Mouse (Mus musculus) forebrain, embryonic 12.5 days (tissue): ENCODE data around the gene Spef2. TPM values are rescaled to one million over a fixed set of nuclear protein-coding genes. Genes with fewer than 3 reads are reported as not detected.
"Not testable (repeated sequence)": the region's sequence is repeated elsewhere in the genome, so short reads cannot be mapped to it uniquely, and the experiment has no call there.

ENCODE experiments used
- ATAC-seq: fragments of 200-750 bp; cut with Nextera tagmentation; 2 replicates; pipeline ENCODE4 v1.8.0; 2017; ENCODE audit warnings: moderate TSS enrichment; ENCODE audit not compliant: low FRiP score
- H3K27ac ChIP-seq: fragments of 300-500 bp; sonication (generic); 2 replicates; pipeline ENCODE4 v1.5.1; 2016; ENCODE audit warnings: mild to moderate bottlenecking
- H3K27me3 ChIP-seq: fragments of 300-500 bp; sonication (generic); 2 replicates; pipeline ENCODE4 v1.6.1; 2016; ENCODE audit warnings: mild to moderate bottlenecking
- H3K36me3 ChIP-seq: fragments of 300-500 bp; sonication (generic); replicated peaks from 2 replicates; pipeline ENCODE4 v1.6.1; 2016; ENCODE audit warnings: mild to moderate bottlenecking
- H3K4me1 ChIP-seq: fragments of 300-500 bp; sonication (generic); 2 replicates; pipeline ENCODE4 v1.6.1; 2016
- H3K4me2 ChIP-seq: fragments of 300-500 bp; sonication (generic); 2 replicates; pipeline ENCODE4 v1.6.1; 2016; ENCODE audit warnings: mild to moderate bottlenecking, moderate library complexity
- H3K4me3 ChIP-seq: fragments of 300-500 bp; sonication (generic); replicated peaks from 2 replicates; pipeline ENCODE4 v1.5.1; 2016; ENCODE audit warnings: mild to moderate bottlenecking
- H3K9ac ChIP-seq: fragments of 300-500 bp; sonication (generic); 2 replicates; pipeline ENCODE4 v1.6.1; 2016; ENCODE audit warnings: mild to moderate bottlenecking
- H3K9me3 ChIP-seq: fragments of 300-500 bp; sonication (generic); 2 replicates; pipeline ENCODE4 v1.6.1; 2016
- WGBS: fragments of 180-500 bp; shearing (Covaris S2); methylation state at CpG from one replicate; pipeline ENCODE4 v1.1.7; 2016; 5-methylcytosine and 5-hydroxymethylcytosine counted together
- polyA plus RNA-seq: library from polyadenylated mRNA; unstranded; fragments of >200 nt; fragmentation: Nextera tagmentation; extraction: Ambion mirVana; gene quantifications from 2 replicates; pipeline ENCODE4 v1.2.1, GENCODE M21; 2016

Spef2 gene
- 0.76 and 1.2 TPM in 2 replicates for polyA plus RNA-seq

GRCm38 (mm10) chr15:9748359-9749102, at the start of gene Spef2:
Spef2 (minus strand) TSS chr15:9748868.
- peak; percentile 95 for ATAC-seq
- Histone ChIP-seq H3K36me3 (no peaks in the 10 kb centered on the region), H3K9ac (no peak within 1 kb of the TSS), H3K27me3 (no peaks in the 10 kb centered on the region), H3K27ac (no peak within 1 kb of the TSS), H3K4me2 (peak within 1 kb of the TSS; percentile 45), H3K4me3 (peak within 1 kb of the TSS; percentile 27), H3K9me3 (no peaks in the 10 kb centered on the region), H3K4me1 (no peaks in the 10 kb centered on the region)
- 31% methylated on average over 16 of the region's 16 CpGs for WGBS

DNA sequence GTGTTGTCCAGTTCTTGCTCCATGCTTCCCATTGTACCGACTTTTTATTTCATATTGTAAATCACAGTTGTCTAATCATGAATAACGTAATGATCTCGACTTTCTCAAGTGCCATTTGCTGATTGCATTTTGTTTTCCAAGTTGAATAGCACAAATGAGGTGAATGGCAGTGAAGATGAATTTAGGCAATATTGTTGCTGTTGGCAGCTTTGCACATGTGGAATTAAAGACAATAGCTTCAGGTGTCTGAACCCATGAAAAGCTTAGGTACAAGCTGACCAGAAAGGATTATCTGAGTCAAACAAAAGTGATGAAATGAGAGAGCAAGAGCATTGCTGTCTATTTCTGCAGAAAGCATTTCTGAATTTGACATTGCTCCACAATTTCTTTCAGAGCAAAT, 45.5 kb upstream of the Spef2 start:
- H3K9ac ChIP-seq, result no peak overlapping the region
- H3K4me1 ChIP-seq, result no peaks in the 10 kb centered on the region
- ATAC-seq, result no peak
- 90% methylated on average over 3 of the region's 3 CpGs for WGBS
- no peaks in the 10 kb centered on the region for H3K9me3 ChIP-seq
- H3K36me3 ChIP-seq, result no peaks in the 10 kb centered on the region
- no peak overlapping the region for H3K4me2 ChIP-seq
- no peak overlapping the region for H3K27ac ChIP-seq
- no peak overlapping the region for H3K4me3 ChIP-seq
- H3K27me3 ChIP-seq, result no peaks in the 10 kb centered on the region

- Histone ChIP-seq H3K4me3 (no peak overlapping the region), H3K4me2 (no peak overlapping the region), H3K27me3 (no peaks in the 10 kb centered on the region), H3K27ac (no peak overlapping the region), H3K9ac (no peak overlapping the region), H3K4me1 (no peaks in the 10 kb centered on the region), H3K9me3 (no peaks in the 10 kb centered on the region), H3K36me3 (no peaks in the 10 kb centered on the region)
- ATAC-seq, result no peak
- 66% methylated on average over 3 of the region's 3 CpGs for WGBS
Measured at GRCm38 (mm10) chr15:9788245-9789030, 39.8 kb upstream of the Spef2 start.

DNA sequence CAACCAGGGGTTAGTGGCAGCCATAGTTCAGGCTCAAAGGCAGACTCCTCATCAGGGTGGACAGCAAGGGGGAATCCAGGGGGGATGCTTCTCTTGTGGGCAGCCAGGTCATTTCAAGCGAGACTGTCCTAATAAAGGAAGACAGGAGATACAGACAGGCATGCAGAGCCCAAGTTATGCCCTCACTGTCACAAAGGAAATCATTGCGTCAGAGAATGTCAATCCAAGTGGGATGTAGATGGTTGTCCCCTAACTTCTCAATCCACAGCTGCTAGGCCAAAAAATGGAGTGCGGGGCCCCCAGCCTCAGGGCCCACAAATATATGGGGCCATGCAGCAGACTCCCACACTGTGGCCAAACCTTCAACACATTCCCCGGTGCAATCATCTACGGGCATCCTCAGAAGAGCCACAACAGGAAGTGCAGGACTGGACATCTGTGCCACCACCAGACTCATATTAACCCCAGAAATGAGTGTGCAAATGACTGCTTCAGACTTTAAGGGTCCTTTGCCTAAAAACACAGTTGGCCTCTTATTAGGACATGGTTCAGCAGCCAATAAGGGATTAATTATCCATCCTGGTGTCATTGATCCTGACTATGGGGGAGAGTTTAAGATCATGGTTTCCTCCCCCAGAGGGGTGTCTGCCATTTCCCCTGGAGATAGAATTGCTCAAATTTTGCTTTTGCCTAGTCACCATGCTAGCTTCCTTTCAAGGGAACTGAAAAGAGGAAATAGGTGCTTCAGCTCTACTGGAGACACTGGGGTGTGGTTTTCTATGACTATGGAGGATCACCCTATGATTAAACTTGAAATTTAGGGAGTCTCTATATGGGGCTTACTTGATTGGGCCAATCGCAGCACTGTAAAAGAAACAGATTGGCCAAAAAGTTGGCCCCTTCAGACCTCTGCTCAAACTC, 25.8 kb upstream of the Spef2 start:
- not testable (repeated sequence) for H3K27me3 ChIP-seq, H3K4me3 ChIP-seq, H3K4me1 ChIP-seq, H3K9me3 ChIP-seq, ATAC-seq, H3K36me3 ChIP-seq, H3K9ac ChIP-seq, H3K4me2 ChIP-seq, H3K27ac ChIP-seq
- WGBS, result 95% methylated on average over 6 of the region's 6 CpGs

DNA sequence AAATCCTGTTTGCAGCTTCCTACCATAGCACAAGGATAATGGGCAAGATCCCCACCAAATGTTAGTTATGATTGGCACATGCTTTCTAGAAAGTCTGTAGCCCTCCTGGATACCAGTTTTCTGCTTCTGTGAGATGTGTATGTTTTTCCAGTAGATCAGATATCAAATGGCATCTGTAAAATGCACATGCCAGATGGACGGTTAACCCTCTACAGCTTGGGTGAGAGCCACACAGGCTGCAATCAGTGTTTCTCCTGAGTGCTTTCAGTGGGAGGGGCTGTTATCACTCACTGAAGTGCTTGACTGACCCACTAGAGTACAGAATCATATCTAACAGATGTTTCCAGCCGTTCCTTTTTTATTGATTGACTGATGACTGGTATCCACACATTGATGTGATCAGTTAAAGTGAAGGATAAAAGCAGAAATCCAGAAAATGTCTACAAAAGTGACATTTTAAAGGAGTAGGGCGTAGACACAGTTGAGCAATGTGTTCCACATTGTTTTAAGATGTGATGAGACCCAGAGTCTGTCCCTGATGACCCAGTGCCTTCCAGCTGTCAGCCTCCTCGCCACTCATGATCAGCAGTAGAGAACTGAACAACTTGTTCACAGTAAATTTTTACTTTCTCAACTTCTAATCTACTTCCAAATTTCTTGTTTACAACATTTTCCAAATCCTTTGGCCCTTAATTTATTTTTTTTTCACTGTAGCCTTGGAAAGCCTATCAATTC, 19.7 kb upstream of the Spef2 start:
- Histone ChIP-seq H3K4me1 (no peaks in the 10 kb centered on the region), H3K9ac (no peak overlapping the region), H3K9me3 (no peaks in the 10 kb centered on the region), H3K27ac (no peak overlapping the region), H3K4me2 (no peak overlapping the region), H3K27me3 (no peaks in the 10 kb centered on the region), H3K36me3 (no peaks in the 10 kb centered on the region), H3K4me3 (no peak overlapping the region)
- no peak for ATAC-seq
- 76% methylated on average over 4 of the region's 4 CpGs for WGBS

DNA sequence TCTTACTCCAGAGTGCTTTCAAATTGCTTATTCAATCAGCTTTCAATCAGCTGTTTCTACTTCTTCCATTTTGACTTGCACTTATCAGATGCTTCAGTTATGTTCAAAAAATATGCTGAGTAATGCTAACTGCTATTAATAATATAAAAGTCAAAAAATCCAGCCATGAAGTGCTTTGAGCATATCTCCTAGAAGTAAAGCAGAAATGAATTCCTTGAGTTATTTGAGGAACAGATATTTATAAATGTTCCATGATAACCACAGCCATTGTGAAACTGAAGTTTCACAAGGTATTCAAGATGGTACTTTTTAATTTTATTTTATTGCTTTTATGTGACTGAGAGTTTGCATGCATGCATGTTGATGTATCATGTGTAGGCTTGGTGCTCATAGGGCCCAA, 18.4 kb upstream of the Spef2 start:
- no peak for ATAC-seq
- Histone ChIP-seq H3K9ac (no peak overlapping the region), H3K4me3 (no peak overlapping the region), H3K9me3 (no peaks in the 10 kb centered on the region), H3K27me3 (no peaks in the 10 kb centered on the region), H3K4me2 (no peak overlapping the region), H3K4me1 (no peaks in the 10 kb centered on the region), H3K27ac (no peak overlapping the region), H3K36me3 (no peaks in the 10 kb centered on the region)

GRCm38 (mm10) chr15:9750966-9751365, 2.3 kb upstream of the Spef2 start:
- Histone ChIP-seq H3K4me3 (no peak overlapping the region), H3K9ac (no peak overlapping the region), H3K4me2 (no peak overlapping the region), H3K27me3 (no peaks in the 10 kb centered on the region), H3K27ac (no peak overlapping the region), H3K9me3 (no peaks in the 10 kb centered on the region), H3K36me3 (no peaks in the 10 kb centered on the region), H3K4me1 (no peaks in the 10 kb centered on the region)
- 91% methylated on average over 3 of the region's 3 CpGs for WGBS
- no peak for ATAC-seq

DNA sequence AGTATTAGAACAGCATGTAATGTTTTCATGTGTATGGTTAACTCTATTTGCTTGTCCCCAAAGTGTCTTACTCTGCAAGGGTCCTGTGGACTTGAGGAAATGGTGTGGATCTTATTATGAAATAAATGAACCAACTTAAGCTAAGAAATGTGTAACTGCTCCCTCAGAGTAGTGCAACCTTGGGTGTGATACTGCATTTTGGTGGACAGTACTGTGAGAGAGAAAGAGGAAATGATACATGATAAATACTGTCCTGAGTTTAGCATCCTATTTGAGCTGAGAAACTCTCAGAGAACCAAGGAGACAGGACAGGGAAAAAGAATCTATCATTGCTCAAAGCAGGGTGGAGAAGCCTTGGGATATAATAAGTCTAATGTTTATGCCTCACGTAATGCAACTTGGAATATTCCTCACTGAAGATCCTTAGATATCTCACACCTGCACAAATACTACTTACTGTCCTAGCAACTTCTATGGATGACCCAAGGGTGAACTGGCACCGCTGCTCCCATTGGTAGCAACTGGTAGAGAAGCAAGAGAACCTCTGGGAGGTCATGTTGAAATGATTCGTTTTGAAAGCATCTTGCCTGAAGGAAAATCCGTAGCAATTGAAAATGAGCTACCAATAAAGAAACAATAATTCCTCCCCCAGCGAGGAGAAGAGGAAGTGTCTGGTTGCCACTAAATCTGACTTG, 1.1 kb downstream of the Spef2 start:
- Histone ChIP-seq H3K27me3 (no peaks in the 10 kb centered on the region), H3K9me3 (no peaks in the 10 kb centered on the region), H3K4me1 (no peaks in the 10 kb centered on the region), H3K36me3 (no peaks in the 10 kb centered on the region), H3K4me2 (no peak overlapping the region), H3K27ac (no peak overlapping the region), H3K4me3 (no peak overlapping the region), H3K9ac (no peak overlapping the region)
- no peak for ATAC-seq
- 75% methylated on average over 5 of the region's 5 CpGs for WGBS

DNA sequence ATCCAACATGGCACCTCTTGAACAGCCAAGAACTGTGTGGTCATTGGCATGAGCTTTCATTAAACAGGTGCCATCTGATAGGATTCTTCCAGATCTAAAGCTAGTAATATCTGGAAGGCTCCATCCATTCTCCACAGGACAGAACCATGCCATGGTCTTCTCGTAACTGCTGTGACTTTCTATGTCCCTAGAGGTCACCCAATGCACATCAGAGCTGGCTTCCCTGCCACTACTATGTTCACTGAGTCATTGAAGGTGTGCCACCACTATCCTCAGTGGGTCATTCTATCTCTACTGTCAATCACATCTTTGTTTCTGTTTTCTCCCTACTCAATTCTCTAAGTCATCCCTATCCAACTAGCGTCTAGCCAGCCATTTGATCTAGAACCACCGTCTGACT, 6.5 kb downstream of the Spef2 start:
- Histone ChIP-seq H3K4me2 (no peak overlapping the region), H3K4me3 (no peak overlapping the region), H3K9ac (no peak overlapping the region), H3K27ac (no peak overlapping the region), H3K9me3 (no peaks in the 10 kb centered on the region), H3K4me1 (no peaks in the 10 kb centered on the region), H3K27me3 (no peaks in the 10 kb centered on the region), H3K36me3 (no peaks in the 10 kb centered on the region)
- WGBS, result 88% methylated on average over 3 of the region's 3 CpGs
- ATAC-seq, result no peak

GRCm38 (mm10) chr15:9714574-9715458, 33.9 kb downstream of the Spef2 start:
- WGBS, result 95% methylated on average over 7 of the region's 7 CpGs

DNA sequence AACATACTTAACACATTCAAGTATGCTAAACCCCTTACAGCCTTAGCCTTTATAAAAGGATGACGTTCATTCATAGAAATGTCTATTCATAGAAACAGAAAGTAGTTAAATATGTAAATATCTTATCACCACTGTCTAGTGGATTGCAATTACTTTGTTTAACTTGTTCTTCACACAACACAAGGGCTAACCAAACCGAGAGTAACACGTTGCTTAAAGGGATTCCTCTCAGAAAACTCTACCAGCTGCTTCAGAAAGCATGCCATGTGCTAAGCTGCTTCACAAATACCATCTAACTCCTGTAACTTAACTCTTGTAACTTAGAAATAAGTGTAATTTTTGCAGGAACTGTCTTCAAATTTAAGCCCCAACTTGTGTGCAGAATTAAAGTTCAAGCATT, 35.0 kb downstream of the Spef2 start:
- WGBS, result 76% methylated on average over 3 of the region's 3 CpGs
- ATAC-seq, result no peak

More at GRCm38 (mm10) chr15:9714574-9715458, 33.9 kb downstream of the Spef2 start:
- Histone ChIP-seq H3K4me1 (no peaks in the 10 kb centered on the region), H3K9me3 (no peaks in the 10 kb centered on the region), H3K9ac (no peak overlapping the region), H3K4me2 (no peak overlapping the region), H3K27ac (no peak overlapping the region), H3K27me3 (no peaks in the 10 kb centered on the region), H3K4me3 (no peak overlapping the region), H3K36me3 (no peaks in the 10 kb centered on the region)
- no peak for ATAC-seq

More for the DNA sequence above, 35.0 kb downstream of the Spef2 start:
- H3K36me3 ChIP-seq, result no peaks in the 10 kb centered on the region
- H3K27me3 ChIP-seq, result no peaks in the 10 kb centered on the region
- H3K9ac ChIP-seq, result no peak overlapping the region
- no peak overlapping the region for H3K27ac ChIP-seq
- no peaks in the 10 kb centered on the region for H3K4me1 ChIP-seq
- no peaks in the 10 kb centered on the region for H3K9me3 ChIP-seq
- no peak overlapping the region for H3K4me3 ChIP-seq
- no peak overlapping the region for H3K4me2 ChIP-seq
